Mouse (Mus musculus) lung, postnatal 0 days (tissue): ENCODE measurements around the gene Med12l. TPM values are rescaled to one million over a fixed set of nuclear protein-coding genes. Genes with fewer than 3 reads are reported as not detected.

ENCODE experiments used
- ATAC-seq: fragments of 200-750 bp; cut with Nextera tagmentation; 2 replicates; pipeline ENCODE4 v1.8.0; 2017; ENCODE audit warnings: moderate library complexity
- DNase-seq: peaks from one replicate; pipeline ENCODE4 v3.0.0-alpha.2; 2016; ENCODE audit warnings: low spot score
- H3K27ac ChIP-seq: fragments of 300-500 bp; sonication (generic); 2 replicates; pipeline ENCODE4 v1.5.1; 2014; ENCODE audit warnings: antibody characterized with exemption, mild to moderate bottlenecking, low read length, mixed read lengths
- H3K27me3 ChIP-seq: fragments of 300-500 bp; sonication (generic); replicated peaks from 2 replicates; pipeline ENCODE4 v1.6.1; 2014; ENCODE audit warnings: low read length, mixed read lengths; ENCODE audit not compliant: insufficient read depth
- H3K36me3 ChIP-seq: fragments of 300-500 bp; sonication (generic); 2 replicates; pipeline ENCODE4 v1.6.1; 2014; ENCODE audit warnings: low read length, mixed read lengths; ENCODE audit not compliant: insufficient read depth
- H3K4me1 ChIP-seq: fragments of 300-500 bp; sonication (generic); 2 replicates; pipeline ENCODE4 v1.6.1; 2014; ENCODE audit warnings: antibody characterized with exemption, low read depth, low read length, mixed read lengths; ENCODE audit not compliant: insufficient read depth
- H3K4me2 ChIP-seq: fragments of 300-500 bp; sonication (generic); replicated peaks from 2 replicates; pipeline ENCODE4 v1.6.1; 2014; ENCODE audit warnings: low read depth, mild to moderate bottlenecking, low read length, moderate library complexity, mixed read lengths
- H3K4me3 ChIP-seq: fragments of 300-500 bp; sonication (generic); 2 replicates; pipeline ENCODE4 v1.5.1; 2014; ENCODE audit warnings: low read depth, low read length
- H3K9ac ChIP-seq: fragments of 300-500 bp; sonication (generic); replicated peaks from 2 replicates; pipeline ENCODE4 v1.6.1; 2014; ENCODE audit warnings: low read depth, mild to moderate bottlenecking
- H3K9me3 ChIP-seq: fragments of 300-500 bp; sonication (generic); 2 replicates; pipeline ENCODE4 v1.6.1; 2016; ENCODE audit warnings: low read length, mixed read lengths
- CTCF ChIP-seq: IDR thresholded peaks from 2 replicates; pipeline ENCODE4 v1.5.1; 2016; ENCODE audit warnings: antibody characterized with exemption, mild to moderate bottlenecking
- EP300 ChIP-seq: IDR thresholded peaks from 2 replicates; pipeline ENCODE4 v1.6.1; 2016; ENCODE audit warnings: antibody characterized with exemption, mild to moderate bottlenecking, control low read depth
- WGBS: fragments of 180-500 bp; shearing (Covaris S2); extraction: QIAGEN DNeasy Blood & Tissue Kit; methylation state at CpG from one replicate; pipeline ENCODE4 v1.1.7; 2014; 5-methylcytosine and 5-hydroxymethylcytosine counted together
- polyA plus RNA-seq: library from polyadenylated mRNA; unstranded; fragments of >200 nt; fragmentation: Nextera tagmentation; extraction: Ambion mirVana; gene quantifications from 2 replicates; pipeline ENCODE4 v1.2.1, GENCODE M21; 2015

The Med12l gene
- polyA plus RNA-seq, 1 experiment from 2014 or later, result 0.27 TPM

DNA sequence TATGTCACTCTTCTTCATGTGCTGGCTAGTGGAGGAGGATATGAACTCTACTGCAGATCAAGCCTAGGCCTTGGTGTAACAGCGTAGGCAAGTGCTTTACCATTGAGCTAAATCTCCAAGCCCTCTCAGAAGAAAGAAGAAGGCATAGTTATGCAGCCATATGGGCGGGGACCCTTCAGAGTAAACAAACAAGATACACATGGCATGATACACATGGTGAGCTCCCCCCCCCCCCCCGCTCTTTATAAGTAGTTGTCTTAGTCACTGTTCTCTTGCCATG lies 272.6 kb downstream of the Med12l start:
- no peak for ATAC-seq
- no peak for DNase-seq
- H3K4me3 ChIP-seq, result no peak overlapping the region
- H3K4me2 ChIP-seq, result no peak overlapping the region
- no peaks in the 10 kb centered on the region for H3K36me3 ChIP-seq
- no peaks in the 10 kb centered on the region for H3K27me3 ChIP-seq
- no peak overlapping the region for H3K9ac ChIP-seq
- H3K4me1 ChIP-seq, result no peaks in the 10 kb centered on the region
- no peak for TF ChIP-seq EP300
- TF ChIP-seq CTCF, result no peak
- no peaks in the 10 kb centered on the region for H3K9me3 ChIP-seq
- H3K27ac ChIP-seq, result no peak overlapping the region
- WGBS, result 81% methylated on average over 3 of the region's 3 CpGs

- H3K4me1 ChIP-seq, result no peaks in the 10 kb centered on the region
- TF ChIP-seq CTCF (no peak), EP300 (no peak)
- DNase-seq (no peak), ATAC-seq (no peak)
- no peaks in the 10 kb centered on the region for H3K36me3 ChIP-seq
- no peaks in the 10 kb centered on the region for H3K9me3 ChIP-seq
- H3K27me3 ChIP-seq, result no peaks in the 10 kb centered on the region
- H3K27ac ChIP-seq, result no peak overlapping the region
- H3K9ac ChIP-seq, result no peak overlapping the region
- H3K4me3 ChIP-seq, result no peak overlapping the region
- H3K4me2 ChIP-seq, result no peak overlapping the region
Measured at GRCm38 (mm10) chr3:59278620-59279019, 273.0 kb downstream of the Med12l start.

- Histone ChIP-seq H3K9ac (no peak overlapping the region), H3K36me3 (no peaks in the 10 kb centered on the region), H3K9me3 (no peaks in the 10 kb centered on the region), H3K27me3 (no peaks in the 10 kb centered on the region), H3K4me1 (no peaks in the 10 kb centered on the region), H3K27ac (no peak overlapping the region), H3K4me3 (no peak overlapping the region), H3K4me2 (no peak overlapping the region)
- DNase-seq, result no peak
- WGBS, result 31% methylated on average over 2 of the region's 2 CpGs
- ATAC-seq, result no peak
- TF ChIP-seq CTCF (no peak), EP300 (no peak)
Measured at GRCm38 (mm10) chr3:59290551-59290950, 284.9 kb downstream of the Med12l start.

GRCm38 (mm10) chr3:59293437-59294199 lies 288.0 kb downstream of the Med12l start:
- H3K27ac ChIP-seq, result no peak overlapping the region
- no peak overlapping the region for H3K4me3 ChIP-seq
- H3K4me2 ChIP-seq, result no peak overlapping the region
- H3K9me3 ChIP-seq, result no peaks in the 10 kb centered on the region
- DNase-seq (no peak), ATAC-seq (no peak)
- no peaks in the 10 kb centered on the region for H3K4me1 ChIP-seq
- no peak for TF ChIP-seq EP300
- TF ChIP-seq CTCF, result no peak
- 78% methylated on average over 5 of the region's 5 CpGs for WGBS
- no peak overlapping the region for H3K9ac ChIP-seq
- H3K27me3 ChIP-seq, result no peaks in the 10 kb centered on the region
- no peaks in the 10 kb centered on the region for H3K36me3 ChIP-seq

DNA sequence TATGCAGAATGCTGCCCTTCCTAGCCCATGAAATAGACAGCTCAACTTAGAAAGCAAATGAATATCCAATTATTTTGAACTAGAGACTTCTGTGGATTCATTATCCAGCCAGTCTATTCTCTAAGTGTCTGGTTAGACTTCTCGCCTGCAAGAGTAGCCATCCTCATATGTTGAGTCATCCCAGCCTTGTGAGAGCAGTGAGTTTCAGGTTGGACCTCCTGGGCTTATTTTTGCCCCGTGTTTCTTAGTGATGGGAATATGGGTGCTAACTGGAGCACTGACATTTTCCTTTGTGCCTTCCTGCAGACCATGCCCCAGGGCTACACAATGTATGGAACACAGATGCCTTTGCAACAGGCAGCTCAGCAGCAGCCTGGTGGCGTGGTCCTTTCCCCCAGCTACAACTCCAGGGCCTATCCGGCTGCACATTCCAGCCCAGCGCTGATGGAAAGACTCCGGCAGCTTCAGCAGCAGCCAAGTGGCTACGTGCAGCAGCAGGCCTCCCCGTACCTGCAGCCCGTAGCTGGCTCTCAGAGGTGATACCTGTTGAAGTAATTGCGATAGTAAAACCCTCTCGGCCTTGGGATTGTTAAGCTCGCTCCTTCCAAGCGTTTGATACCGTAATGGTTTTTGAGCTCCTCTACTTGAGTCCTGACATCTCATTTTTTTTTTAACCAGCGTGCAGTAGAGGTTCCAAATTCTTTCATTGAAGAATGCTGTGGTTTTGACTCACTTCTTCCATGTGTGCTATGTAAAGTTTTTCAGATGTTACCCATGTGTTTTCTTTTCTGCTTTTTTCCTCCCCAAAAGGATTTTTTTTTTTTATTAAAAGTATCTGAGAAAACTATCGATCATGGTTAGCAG lies 290.3 kb downstream of the Med12l start:
- H3K9ac ChIP-seq, result no peak overlapping the region
- ATAC-seq (no peak), DNase-seq (no peak)
- H3K9me3 ChIP-seq, result no peaks in the 10 kb centered on the region
- no peak overlapping the region for H3K4me2 ChIP-seq
- no peaks in the 10 kb centered on the region for H3K36me3 ChIP-seq
- TF ChIP-seq CTCF (no peak), EP300 (no peak)
- no peaks in the 10 kb centered on the region for H3K27me3 ChIP-seq
- WGBS, result 80% methylated on average over 16 of the region's 16 CpGs
- H3K4me3 ChIP-seq, result no peak overlapping the region
- no peaks in the 10 kb centered on the region for H3K4me1 ChIP-seq
- no peak overlapping the region for H3K27ac ChIP-seq

DNA sequence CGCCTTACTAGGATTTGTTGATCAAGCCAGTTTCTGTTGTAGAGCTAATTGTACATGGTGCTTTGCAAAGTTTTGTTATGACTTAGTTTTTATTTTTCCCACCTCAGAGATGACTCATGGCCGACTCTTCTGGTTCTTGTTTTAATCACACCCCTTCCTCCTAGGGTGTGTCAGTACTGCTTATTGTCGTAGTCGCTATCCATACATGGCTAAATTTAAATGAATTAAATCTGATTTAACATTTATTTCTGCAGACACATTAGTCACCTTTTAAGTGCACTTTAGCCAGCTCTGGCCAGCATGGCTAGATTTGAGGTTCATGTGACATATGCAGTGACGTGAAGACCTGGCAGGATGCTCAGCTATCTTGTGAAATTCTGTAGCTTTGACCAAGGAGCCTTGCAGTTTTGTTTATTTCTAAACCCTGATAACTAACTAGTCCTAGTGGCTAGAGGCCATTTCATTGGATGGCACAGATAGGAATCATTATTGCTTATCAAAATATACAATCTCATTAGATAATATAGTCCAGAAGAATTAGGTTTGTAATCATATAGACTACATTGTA lies 291.0 kb downstream of the Med12l start:
- ATAC-seq (no peak), DNase-seq (no peak)
- Histone ChIP-seq H3K9ac (no peak overlapping the region), H3K9me3 (no peaks in the 10 kb centered on the region), H3K4me3 (no peak overlapping the region), H3K27me3 (no peaks in the 10 kb centered on the region), H3K27ac (no peak overlapping the region), H3K4me1 (no peaks in the 10 kb centered on the region), H3K4me2 (no peak overlapping the region), H3K36me3 (no peaks in the 10 kb centered on the region)
- no peak for TF ChIP-seq CTCF
- no peak for TF ChIP-seq EP300
- WGBS, result 82% methylated on average over 5 of the region's 5 CpGs
